Mouse (Mus musculus): ENCODE measurements around the gene Drap1. TPM values are rescaled to one million over a fixed set of nuclear protein-coding genes. Genes with fewer than 3 reads are reported as not detected.
"Not testable (repeated sequence)": the region's sequence is repeated elsewhere in the genome, so short reads cannot be mapped to it uniquely, and the experiment has no call there.

Drap1 gene
- polyA plus RNA-seq, 1 experiment from 2014 or later, result 246 TPM

GRCm38 (mm10) chr19:5407133-5407532, 17.6 kb downstream of the Drap1 start:
- WGBS, result 12% methylated on average over 7 of the region's 7 CpGs
- Histone ChIP-seq H3K4me2 (ENCODE audit: low read length) (peak overlapping the region; percentile 61), H3K9me3 (replicated peaks; ENCODE audit: low read length) (no peaks in the 10 kb centered on the region), H3K27ac (peak overlapping the region; percentile 98), H3K4me1 (replicated peaks; ENCODE audit: insufficient read depth, low read length) (peaks cover 4% of the 10 kb centered on the region; the same call in 1 of the 2 replicates), H3K36me3 (ENCODE audit: insufficient read depth, low read length) (0 out of 2 replicates have a peak, but pooled peaks cover 6% of the 10 kb centered on the region), H3K9ac (ENCODE audit: low read depth, low read length) (peak overlapping the region; percentile 77), H3K4me3 (replicated peaks; ENCODE audit: low read depth, low read length) (peak overlapping the region; percentile 50), H3K27me3 (ENCODE audit: insufficient read depth, low read length) (no peaks in the 10 kb centered on the region)
- peak; percentile 81 for TF ChIP-seq CTCF (IDR thresholded peaks at IDR 0.05; ENCODE audit: low read depth)
- DNase-seq (ENCODE audit: low spot score) (peak; percentile 87), ATAC-seq (replicated peaks; ENCODE audit: low FRiP score, low read depth) (peak; percentile 58)

GRCm38 (mm10) chr19:5406531-5407126, 18.1 kb downstream of the Drap1 start:
- peak; percentile 78 for ATAC-seq (replicated peaks; ENCODE audit: low FRiP score, low read depth)
- Histone ChIP-seq H3K9ac (ENCODE audit: low read depth, low read length) (peak overlapping the region; percentile 77), H3K4me3 (replicated peaks; ENCODE audit: low read depth, low read length) (peak overlapping the region; percentile 50), H3K4me2 (ENCODE audit: low read length) (peak overlapping the region; percentile 61), H3K27ac (peak overlapping the region; percentile 98)
- DNase-seq (ENCODE audit: low spot score), result peak; percentile 71
- 9% methylated on average over 22 of the region's 25 CpGs for WGBS
- not testable (repeated sequence) for H3K4me1 ChIP-seq (replicated peaks; ENCODE audit: insufficient read depth, low read length); H3K9me3 ChIP-seq (replicated peaks; ENCODE audit: low read length); H3K27me3 ChIP-seq (ENCODE audit: insufficient read depth, low read length); H3K36me3 ChIP-seq (ENCODE audit: insufficient read depth, low read length)
- TF ChIP-seq CTCF (IDR thresholded peaks at IDR 0.05; ENCODE audit: low read depth), result peak; percentile 19

GRCm38 (mm10) chr19:5405924-5406323, 18.9 kb downstream of the Drap1 start:
- peaks cover 4% of the 10 kb centered on the region; the same call in 1 of the 2 replicates for H3K4me1 ChIP-seq (replicated peaks; ENCODE audit: insufficient read depth, low read length)
- 18% methylated on average over 7 of the region's 7 CpGs for WGBS

GRCm38 (mm10) chr19:5402293-5402692, 22.5 kb downstream of the Drap1 start, which contains the start of gene Tsga10ip:
Gene Tsga10ip (minus strand): TSS chr19:5402526.
- Histone ChIP-seq H3K4me2 (ENCODE audit: low read length) (no peak within 1 kb of the TSS), H3K9ac (ENCODE audit: low read depth, low read length) (no peak within 1 kb of the TSS), H3K9me3 (replicated peaks; ENCODE audit: low read length) (no peaks in the 10 kb centered on the region), H3K27ac (no peak within 1 kb of the TSS), H3K4me3 (replicated peaks; ENCODE audit: low read depth, low read length) (no peak within 1 kb of the TSS), H3K4me1 (replicated peaks; ENCODE audit: insufficient read depth, low read length) (0 out of 2 replicates have a peak, but pooled peaks cover 4% of the 10 kb centered on the region), H3K36me3 (ENCODE audit: insufficient read depth, low read length) (no peaks in the 10 kb centered on the region), H3K27me3 (ENCODE audit: insufficient read depth, low read length) (no peaks in the 10 kb centered on the region)
- WGBS, result 62% methylated on average over 8 of the region's 8 CpGs
- peak; percentile 48 for TF ChIP-seq CTCF (IDR thresholded peaks at IDR 0.05; ENCODE audit: low read depth)
- DNase-seq (ENCODE audit: low spot score), result no peak
- no peak for ATAC-seq (replicated peaks; ENCODE audit: low FRiP score, low read depth)

More at GRCm38 (mm10) chr19:5405924-5406323, 18.9 kb downstream of the Drap1 start:
- Histone ChIP-seq H3K4me2 (ENCODE audit: low read length) (peak overlapping the region; percentile 55), H3K9me3 (replicated peaks; ENCODE audit: low read length) (no peaks in the 10 kb centered on the region), H3K4me3 (replicated peaks; ENCODE audit: low read depth, low read length) (peak overlapping the region; percentile 35), H3K27me3 (ENCODE audit: insufficient read depth, low read length) (no peaks in the 10 kb centered on the region), H3K36me3 (ENCODE audit: insufficient read depth, low read length) (0 out of 2 replicates have a peak, but pooled peaks cover 6% of the 10 kb centered on the region), H3K9ac (ENCODE audit: low read depth, low read length) (peak overlapping the region; percentile 51; the same call in 1 of the 2 replicates), H3K27ac (peak overlapping the region; percentile 85)
- ATAC-seq (replicated peaks; ENCODE audit: low FRiP score, low read depth) (no peak), DNase-seq (ENCODE audit: low spot score) (peak; percentile 43)
- no peak for TF ChIP-seq CTCF (IDR thresholded peaks at IDR 0.05; ENCODE audit: low read depth)

- WGBS, result 70% methylated on average over 4 of the region's 4 CpGs
- not testable (repeated sequence) for H3K9me3 ChIP-seq (replicated peaks; ENCODE audit: low read length); ATAC-seq (replicated peaks; ENCODE audit: low FRiP score, low read depth); H3K27ac ChIP-seq; H3K9ac ChIP-seq (ENCODE audit: low read depth, low read length); H3K4me2 ChIP-seq (ENCODE audit: low read length); H3K36me3 ChIP-seq (ENCODE audit: insufficient read depth, low read length); DNase-seq (ENCODE audit: low spot score); H3K4me1 ChIP-seq (replicated peaks; ENCODE audit: insufficient read depth, low read length); H3K27me3 ChIP-seq (ENCODE audit: insufficient read depth, low read length); H3K4me3 ChIP-seq (replicated peaks; ENCODE audit: low read depth, low read length)
Measured at GRCm38 (mm10) chr19:5401073-5401472, 23.7 kb downstream of the Drap1 start.

- Histone ChIP-seq H3K4me1 (replicated peaks; ENCODE audit: insufficient read depth, low read length) (0 out of 2 replicates have a peak, but pooled peaks cover 3% of the 10 kb centered on the region), H3K36me3 (ENCODE audit: insufficient read depth, low read length) (no peaks in the 10 kb centered on the region), H3K4me2 (ENCODE audit: low read length) (no peak overlapping the region), H3K9ac (ENCODE audit: low read depth, low read length) (no peak overlapping the region), H3K27me3 (ENCODE audit: insufficient read depth, low read length) (no peaks in the 10 kb centered on the region), H3K27ac (no peak overlapping the region), H3K9me3 (replicated peaks; ENCODE audit: low read length) (no peaks in the 10 kb centered on the region), H3K4me3 (replicated peaks; ENCODE audit: low read depth, low read length) (no peak overlapping the region)
- DNase-seq (ENCODE audit: low spot score), result no peak
- TF ChIP-seq CTCF (IDR thresholded peaks at IDR 0.05; ENCODE audit: low read depth), result no peak
- ATAC-seq (replicated peaks; ENCODE audit: low FRiP score, low read depth), result no peak
- 74% methylated on average over 4 of the region's 4 CpGs for WGBS
Measured at GRCm38 (mm10) chr19:5395371-5395770, 29.4 kb downstream of the Drap1 start.

All from kidney, postnatal 0 days (tissue).